Mouse (Mus musculus): Measurements from ENCODE around the gene Spire2.

DNA sequence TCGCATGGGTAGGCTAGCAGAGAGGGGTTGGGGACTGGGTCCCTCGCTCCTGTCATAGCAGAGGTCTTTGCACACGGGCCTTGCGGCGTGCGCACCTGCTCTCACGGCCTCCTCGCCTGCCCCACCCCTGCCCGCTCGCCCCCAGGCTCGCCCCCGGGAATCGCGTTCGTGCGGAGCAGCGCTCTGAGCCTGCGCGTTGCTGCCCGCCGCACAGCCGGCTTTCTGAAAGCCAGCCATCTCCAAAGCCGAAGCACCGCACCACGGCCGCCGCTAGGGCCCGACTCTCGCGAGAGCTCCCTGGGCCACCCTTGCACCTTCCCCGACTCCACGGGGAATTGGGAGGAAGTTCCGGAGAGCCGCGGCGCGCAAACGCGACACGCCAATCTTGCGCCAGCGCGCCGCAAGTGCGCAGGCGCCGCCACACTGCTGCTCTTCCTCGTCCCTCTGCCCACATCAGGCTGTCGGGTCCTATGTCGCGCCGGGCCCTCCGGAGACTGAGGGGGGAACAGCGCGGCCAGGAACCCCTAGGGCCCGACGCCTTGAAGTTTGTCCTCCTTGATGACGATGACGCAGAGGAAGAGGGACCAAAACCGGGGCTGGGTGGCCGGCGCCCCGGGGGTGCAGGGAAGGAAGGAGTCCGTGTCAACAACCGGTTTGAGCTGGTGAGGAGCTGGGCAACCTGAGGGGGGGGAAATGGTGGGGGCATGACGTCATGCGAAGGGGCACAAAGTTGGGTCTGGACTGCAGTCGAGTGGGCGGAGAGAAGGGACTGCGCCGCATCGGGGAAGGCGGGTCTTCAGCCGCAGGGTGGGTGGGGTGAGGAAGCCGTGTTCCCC lies 41.1 kb downstream of the Spire2 start, which contains the start of gene Tcf25:
- TF ChIP-seq POLR2A (IDR thresholded peaks at IDR 0.05; ENCODE audit: borderline replicate concordance, extremely low read depth, insufficient read depth, insufficient read length, poor library complexity, severe bottlenecking) (peak; percentile 78; the same call in 1 of the 2 replicates), CTCF (IDR thresholded peaks at IDR 0.05; ENCODE audit: borderline replicate concordance, extremely low read depth, insufficient read depth, insufficient read length) (peak; percentile 61)

Data from brain, embryonic 14.5 days (tissue).